Mouse (Mus musculus) layer of hippocampus, adult 9-11 months (tissue): ENCODE measurements at regions not wholly inside any gene's neighbourhood (a gene's known extent, or its start where the extent isn't known, plus 50 kb on each side); places are given as distances from the start of the nearest gene placed in this dataset.

Source experiments
- DNase-seq: peaks from one replicate; pipeline ENCODE4 v3.0.0; 2022

GRCm38 (mm10) chr4:30011386-30012135 lies 1198.6 kb downstream of the Epha7 start:
- peak; percentile 4 for DNase-seq

- DNase-seq: no peak
Measured at GRCm38 (mm10) chr4:30039424-30040172, 1226.7 kb downstream of the Epha7 start.

- DNase-seq: no peak
Measured at GRCm38 (mm10) chr4:30064987-30065386, 1252.1 kb downstream of the Epha7 start.

GRCm38 (mm10) chr4:30099166-30099565 lies 1286.2 kb downstream of the Epha7 start:
- DNase-seq: no peak

GRCm38 (mm10) chr4:30133011-30133410 lies 1320.1 kb downstream of the Epha7 start:
- DNase-seq: no peak
